Mouse (Mus musculus) erythroblast, adult 5-6 weeks (primary cell): Measurements from ENCODE around the gene Pcsk4. TPM values are rescaled to one million over a fixed set of nuclear protein-coding genes. Genes with fewer than 3 reads are reported as not detected.

Experiments used
- ATAC-seq: replicated peaks from 2 replicates; pipeline ENCODE4 v1.8.0; 2016; ENCODE audit warnings: moderate number of reproducible peaks, mild to moderate bottlenecking, moderate TSS enrichment, inconsistent platforms; ENCODE audit not compliant: poor library complexity, low FRiP score, severe bottlenecking
- total RNA-seq, 2 experiments: library from RNA; stranded (forward) in 1 of 2; stranded (reverse) in 1 of 2; fragments of 150-400 nt in 1 of 2; fragments of 200-764, 138-1000 nt in 1 of 2; gene quantifications; 2 replicates each; pipeline versions ENCODE4 v1.2.3 to v1.2.4; 2015 to 2017; ENCODE audit warnings: low replicate concordance in 2 of 2

Gene Pcsk4
- total RNA-seq, 2 experiments from 2014 or later = not detected

DNA sequence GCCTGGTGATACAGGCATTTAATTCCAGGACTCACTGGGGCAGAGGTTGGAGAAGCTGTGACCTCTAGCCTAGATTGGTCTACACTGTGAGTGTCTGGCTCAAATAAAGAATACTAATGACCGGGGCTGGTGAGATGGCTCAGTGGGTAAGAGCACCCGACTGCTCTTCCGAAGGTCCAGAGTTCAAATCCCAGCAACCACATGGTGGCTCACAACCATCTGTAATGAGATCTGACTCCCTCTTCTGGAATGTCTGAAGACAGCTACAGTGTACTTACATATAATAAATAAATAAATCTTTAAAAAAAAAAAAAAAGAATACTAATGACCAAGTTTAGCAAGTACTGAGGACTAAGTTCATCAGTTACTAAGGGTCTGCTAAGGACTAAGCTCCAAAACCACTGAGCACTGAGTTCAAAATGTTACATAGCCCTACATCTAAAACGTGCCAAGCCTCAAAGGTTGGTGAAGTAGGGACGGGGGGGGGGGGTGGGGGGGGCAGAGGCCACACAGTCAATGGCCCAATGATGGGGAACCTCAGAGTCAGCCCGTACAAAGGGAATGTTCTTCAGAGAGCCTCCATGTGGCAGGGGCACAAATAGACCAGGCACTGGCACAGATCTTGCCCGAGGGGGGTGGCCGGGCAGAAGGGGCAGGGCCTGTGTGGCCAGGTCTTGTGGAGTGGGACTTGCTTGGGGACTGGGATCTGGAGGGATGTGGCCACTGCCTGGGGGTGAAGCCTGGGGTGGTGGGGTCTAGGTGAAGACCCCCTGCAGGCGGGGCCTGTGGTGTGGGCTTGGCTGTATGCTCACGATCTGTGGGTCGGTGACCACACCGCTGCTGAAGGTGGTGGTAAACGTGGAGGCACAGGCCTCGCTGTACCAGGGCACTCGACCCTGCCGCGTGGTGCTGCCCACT, 4.9 kb downstream of the Pcsk4 start:
- ATAC-seq = no peak

DNA sequence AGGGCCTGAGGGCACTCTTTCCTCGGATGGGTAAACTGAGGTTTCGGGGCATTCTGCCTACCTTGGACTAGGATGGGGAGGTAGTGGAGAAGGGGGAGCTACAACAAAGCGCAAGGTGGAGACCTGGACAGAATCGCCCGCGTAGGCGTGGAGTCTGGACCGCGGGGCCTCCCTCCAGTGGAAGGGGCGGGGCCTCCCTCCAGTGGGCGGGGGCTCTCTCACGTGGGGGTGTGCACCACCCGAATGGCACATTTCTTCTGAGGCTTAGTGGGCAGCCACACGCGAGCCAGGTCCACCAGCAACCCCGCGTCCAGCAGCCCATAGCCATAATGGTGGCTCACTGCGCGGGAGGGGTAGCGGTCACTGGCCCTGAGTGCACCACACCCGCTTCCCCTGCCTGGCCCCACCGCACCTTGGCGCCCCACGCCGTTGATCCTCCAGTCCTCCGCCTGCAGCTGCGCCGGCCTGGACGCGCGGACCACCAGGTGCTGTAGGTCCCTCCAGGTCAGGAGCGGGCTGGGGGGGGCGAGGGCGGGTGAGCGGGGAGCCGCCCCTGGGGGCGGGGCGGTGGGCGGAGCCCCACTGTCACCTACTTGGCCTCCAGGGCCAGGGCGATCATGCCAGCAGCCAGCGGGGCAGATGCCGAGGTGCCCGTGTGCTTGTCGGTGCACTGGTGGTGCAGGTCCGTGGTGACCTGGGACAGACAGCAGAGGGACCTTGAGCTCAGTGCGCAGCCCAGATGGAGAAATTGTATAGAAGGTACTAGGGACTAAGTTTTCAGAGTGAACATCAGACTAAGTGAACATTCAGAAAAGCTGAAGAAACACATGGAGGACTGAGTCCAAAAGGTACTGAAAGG, 5.8 kb downstream of the Pcsk4 start:
- peak; percentile 60 for ATAC-seq

DNA sequence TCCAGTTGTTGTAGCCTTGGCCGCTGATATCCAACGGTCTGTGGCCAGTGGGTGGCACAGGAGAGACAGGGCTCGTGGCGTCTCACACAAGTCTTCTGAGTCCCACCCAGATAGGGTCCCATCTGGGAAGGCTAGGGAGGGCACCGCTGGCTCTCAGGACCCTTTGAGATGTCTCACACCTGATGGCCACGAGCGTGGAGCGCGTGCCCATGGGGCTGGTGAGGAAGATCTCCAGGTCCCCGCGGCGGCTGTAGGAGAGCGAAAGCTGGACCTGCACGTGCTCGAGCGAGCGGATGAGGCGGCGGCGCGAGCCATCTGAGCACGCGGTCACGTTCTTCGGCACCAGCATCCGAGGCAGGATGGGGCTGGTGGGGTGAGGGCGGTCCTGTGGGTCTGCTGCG, 6.5 kb downstream of the Pcsk4 start:
- ATAC-seq = no peak

DNA sequence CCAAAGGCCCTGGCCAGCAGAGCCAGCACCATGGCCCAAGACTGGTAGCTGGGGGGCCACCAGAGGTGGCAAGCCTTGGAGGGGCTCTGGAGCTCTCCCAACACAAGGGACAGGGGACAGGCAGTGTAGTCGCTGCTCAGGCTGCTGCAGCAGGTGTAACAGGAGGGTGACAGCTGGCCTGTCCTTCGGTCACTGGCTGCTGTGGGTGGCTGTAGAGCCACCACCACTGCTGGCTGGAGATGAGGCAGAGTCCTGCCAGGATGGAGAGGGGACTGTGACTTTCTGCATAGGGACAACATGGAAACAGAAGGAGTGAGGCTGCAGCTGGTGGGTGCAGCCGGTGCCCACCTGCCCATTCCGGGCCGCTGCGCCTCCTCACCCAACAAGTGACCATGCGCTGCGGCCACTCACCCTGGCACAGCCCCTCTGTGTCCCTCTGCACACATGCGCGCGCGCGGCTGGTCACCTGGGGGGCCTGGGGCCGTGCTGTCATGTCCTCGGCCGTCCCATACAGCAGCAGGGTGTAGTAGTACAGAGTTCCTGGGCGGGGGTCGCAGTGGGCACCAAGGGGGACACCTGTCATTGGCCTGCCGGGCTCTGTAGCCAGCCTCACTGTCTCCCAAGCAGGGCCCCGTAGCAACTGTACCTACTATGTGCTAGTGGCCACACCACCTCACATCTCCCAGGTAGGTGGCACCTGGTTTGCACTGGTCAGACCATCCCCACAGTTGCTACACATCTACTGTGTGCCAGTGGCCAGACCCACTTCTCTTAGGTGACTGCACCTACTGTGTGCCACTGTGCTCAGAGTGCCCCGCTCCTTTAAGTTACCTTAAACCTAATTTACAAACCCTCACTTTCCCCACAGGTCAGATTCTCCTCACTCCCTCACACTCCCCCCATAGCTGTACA, 7.4 kb downstream of the Pcsk4 start:
- ATAC-seq = no peak

DNA sequence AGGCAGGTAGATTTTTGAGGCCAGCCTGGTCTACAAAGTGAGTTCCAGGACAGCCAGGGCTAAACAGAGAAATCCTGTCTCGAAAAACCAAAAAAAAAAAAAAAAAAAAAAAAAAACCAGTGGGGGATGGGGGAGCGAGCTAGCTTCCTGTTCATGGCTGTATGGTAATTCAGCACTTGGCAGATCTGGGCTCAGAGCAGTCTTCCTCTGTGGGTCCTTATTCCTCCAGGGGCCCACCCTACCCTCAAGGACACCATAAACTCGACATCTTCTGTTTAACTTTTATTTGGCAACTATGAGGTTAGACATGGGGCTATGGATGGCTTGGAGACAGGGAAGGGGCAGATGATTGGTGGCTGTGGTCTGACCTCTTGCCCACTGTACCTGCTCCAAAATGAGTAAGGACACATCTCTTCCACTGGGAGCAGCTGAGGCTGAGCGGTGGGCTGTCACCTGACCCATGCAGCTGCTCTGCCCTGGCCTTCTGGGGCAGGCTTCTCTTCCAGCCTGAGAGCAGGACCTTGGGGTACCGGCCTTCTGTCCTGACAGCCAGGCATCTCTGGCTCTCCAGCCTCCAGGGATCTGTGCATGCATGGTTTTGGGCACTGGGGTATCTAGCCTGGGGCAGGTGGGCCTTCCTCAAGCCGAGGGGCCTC, 8.2 kb downstream of the Pcsk4 start:
- no peak for ATAC-seq

DNA sequence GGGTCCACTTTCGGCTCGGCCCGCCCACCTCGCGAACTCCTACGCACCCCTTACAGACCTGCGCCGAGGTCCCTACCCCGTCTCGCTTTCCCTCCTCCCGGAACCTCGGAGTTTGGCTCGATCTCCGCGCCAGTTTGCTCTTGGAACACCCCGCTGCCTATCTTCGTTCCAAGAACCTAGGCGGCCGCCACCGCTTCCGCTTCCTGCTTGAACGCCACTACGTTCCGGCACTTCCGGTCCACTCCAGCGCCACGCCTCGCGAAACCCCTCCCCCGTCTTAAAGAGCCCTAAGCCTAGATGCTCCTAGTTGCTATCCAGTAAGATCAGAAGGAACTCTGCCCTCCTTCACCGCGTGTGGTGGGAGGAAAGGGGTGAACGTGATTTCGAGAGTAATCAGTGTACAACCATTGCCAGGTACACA, 8.9 kb downstream of the Pcsk4 start, which contains the start of gene 2310011J03Rik:
2310011J03Rik (minus strand) TSS at position 198 of the 421 bp plus-strand sequence.
- ATAC-seq = peak; percentile 75

DNA sequence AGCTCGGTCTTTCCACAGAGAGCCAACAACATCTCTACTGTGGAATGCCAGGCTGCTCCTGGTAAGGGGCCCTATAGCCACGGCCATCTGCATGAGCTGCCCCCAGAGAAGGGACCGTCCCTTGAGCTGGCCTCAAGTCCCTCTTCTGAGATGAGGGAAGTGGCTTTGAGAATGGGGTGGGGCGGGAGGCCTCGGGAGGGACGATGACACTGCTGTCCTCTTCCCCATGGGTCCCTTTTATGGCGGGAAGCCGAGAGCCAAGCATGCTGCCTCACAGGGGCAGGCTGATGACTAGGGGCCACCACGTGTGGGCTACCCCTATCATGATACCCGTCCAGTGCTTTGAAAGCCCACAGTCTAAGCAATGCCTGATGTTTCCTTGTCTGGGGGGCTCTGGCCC, 12.3 kb downstream of the Pcsk4 start:
- no peak for ATAC-seq

DNA sequence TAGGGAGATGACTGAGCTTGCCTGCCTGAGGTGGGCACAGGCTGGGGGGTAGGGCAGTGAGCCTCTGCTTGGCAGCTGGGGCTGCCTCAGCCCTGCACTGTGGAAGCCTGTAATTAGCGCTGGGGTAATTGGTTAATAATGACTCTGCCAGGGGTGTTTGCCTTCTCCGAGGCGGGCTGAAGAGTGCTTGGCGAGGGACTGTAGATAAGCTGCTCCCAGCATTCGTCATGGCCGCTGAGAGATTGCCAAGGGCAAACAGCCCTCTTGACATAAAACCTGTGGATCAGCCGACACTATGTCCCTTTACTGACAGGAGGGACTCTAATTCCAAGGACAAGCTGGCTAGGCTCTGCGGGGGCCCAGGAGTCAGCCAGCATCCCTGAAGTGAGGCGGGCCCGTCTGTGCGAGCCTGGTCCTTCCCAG, 12.9 kb downstream of the Pcsk4 start:
- ATAC-seq = no peak

DNA sequence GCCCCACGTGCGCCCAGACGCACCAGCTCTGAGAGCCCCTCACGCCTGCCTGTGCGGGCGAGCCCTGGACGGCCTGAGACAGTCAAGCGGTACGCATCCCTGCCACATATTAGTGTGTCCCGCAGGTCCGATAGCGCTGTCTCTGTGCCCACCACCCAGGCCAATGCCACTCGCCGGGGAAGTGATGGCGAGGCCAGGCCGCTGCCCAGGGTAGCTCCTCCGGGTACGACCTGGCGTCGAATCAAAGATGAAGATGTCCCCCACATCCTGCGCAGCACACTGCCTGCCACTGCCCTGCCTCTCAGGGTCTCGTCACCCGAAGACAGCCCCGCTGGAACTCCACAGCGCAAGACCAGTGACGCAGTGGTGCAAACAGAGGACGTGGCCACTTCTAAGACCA, 14.0 kb downstream of the Pcsk4 start:
- no peak for ATAC-seq

DNA sequence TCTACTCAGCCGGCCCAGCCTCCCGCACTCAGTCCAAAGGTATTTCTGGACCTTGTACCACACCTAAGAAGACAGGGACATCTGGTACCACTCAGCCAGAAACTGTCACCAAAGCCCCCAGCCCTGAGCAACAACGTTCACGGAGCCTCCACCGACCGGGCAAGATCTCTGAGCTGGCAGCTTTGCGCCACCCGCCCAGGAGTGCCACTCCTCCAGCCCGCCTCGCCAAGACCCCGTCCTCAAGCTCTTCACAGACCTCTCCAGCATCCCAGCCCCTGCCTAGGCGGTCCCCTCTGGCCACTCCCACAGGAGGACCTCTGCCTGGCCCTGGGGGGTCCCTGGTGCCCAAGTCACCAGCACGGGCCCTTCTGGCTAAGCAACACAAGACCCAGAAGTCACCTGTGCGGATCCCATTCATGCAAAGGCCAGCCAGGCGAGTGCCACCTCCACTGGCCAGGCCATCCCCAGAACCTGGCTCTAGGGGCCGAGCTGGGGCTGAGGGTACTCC, 14.8 kb downstream of the Pcsk4 start:
- ATAC-seq = no peak

DNA sequence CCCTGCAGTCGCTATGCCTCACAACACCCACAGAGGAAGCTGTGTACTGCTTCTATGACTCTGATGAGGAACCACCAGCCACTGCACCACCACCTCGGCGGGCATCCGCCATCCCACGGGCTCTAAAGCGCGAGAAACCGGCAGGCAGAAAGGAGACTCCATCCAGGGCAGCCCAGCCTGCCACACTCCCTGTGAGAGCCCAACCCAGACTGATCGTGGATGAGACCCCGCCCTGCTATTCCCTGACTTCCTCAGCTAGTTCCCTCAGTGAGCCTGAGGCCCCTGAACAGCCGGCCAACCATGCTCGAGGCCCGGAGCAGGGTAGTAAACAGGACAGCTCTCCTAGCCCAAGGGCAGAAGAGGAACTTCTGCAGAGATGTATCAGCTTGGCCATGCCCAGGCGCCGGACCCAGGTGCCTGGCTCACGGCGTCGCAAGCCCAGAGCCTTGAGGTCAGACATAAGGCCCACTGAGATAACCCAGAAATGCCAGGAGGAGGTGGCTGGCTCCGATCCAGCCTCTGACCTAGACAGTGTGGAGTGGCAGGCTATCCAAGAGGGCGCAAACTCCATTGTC, 15.6 kb downstream of the Pcsk4 start:
- ATAC-seq = no peak

DNA sequence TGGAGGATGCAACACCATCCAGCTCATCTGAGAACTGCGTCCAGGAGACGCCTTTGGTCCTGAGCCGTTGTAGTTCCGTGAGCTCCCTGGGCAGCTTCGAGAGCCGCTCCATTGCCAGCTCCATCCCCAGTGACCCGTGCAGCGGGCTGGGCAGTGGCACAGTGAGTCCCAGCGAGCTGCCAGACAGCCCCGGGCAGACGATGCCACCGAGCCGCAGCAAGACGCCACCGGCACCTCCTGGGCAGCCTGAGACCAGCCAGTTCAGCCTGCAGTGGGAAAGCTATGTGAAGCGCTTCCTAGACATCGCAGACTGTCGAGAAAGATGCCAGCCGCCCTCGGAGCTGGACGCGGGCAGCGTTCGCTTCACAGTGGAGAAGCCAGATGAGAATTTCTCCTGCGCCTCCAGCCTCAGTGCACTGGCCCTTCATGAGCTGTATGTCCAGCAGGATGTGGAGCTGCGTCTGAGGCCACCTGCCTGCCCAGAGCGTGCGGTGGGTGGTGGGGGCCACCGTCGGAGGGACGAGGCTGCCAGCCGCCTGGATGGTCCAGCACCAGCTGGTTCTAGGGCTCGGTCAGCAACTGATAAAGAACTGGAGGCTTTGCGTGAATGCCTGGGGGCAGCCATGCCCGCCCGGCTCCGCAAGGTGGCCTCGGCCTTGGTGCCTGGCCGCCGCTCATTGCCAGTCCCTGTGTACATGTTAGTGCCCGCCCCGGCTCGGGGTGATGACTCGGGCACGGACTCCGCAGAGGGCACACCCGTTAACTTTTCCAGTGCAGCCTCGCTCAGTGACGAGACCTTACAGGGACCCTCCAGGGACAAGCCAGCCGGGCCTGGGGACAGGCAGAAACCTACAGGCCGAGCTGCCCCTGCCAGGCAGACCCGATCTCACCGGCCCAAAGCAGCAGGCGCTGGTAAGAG, 16.5 kb downstream of the Pcsk4 start:
- ATAC-seq = no peak

DNA sequence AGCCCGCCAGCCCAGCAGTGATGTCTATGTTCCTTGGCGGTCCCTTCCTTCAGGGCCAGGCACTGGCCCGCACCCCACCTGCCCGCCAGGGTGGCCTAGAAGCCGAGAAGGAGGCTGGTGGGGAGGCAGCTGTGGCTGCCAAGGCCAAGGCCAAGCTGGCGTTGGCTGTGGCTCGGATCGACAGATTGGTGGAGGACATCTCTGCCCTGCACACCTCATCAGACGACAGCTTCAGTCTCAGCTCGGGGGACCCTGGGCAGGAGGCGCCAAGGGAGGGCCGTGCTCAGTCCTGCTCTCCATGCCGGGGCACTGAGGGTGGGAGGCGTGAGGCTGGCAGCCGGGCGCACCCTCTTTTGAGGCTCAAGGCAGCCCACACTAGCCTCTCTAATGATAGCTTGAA, 17.7 kb downstream of the Pcsk4 start:
- ATAC-seq = no peak

DNA sequence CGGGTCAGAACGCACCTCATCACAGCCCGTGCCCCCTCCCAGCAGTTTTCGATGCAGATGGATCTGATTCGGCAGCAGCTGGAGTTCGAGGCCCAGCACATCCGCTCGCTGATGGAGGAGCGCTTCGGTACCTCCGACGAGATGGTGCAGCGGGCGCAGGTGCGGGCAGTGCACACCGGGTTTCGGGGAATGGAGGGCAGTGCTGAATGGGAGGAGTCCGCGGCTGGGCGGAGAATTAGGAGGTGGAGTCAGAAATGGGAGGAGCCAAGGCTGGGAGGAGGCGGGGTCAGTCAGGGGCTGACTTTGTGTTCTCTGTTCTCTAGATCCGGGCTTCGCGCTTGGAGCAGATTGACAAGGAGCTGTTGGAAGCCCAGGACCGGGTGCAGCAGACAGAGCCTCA, 24.4 kb downstream of the Pcsk4 start:
- peak; percentile 63 for ATAC-seq

DNA sequence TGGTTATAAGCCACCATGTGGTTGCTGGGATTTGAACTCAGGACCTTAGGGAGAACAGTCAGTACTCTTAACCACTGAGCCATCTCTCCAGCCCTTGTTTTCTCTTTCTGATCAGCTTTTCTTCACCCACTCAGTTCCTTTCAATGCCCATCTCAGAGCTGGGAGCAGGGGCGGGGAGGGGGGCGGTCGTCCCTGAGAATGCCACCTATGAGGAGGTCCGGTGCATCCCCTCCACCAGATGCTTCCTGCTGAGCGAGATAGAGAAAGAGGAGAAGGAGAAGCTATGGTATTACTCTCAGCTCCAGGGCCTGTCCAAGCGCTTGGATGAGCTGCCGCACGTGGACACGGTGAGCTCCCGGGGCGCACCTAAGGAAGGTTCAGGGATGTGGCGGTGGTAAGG, 24.8 kb downstream of the Pcsk4 start:
- ATAC-seq = peak; percentile 2; the same call in 1 of the 2 replicates

DNA sequence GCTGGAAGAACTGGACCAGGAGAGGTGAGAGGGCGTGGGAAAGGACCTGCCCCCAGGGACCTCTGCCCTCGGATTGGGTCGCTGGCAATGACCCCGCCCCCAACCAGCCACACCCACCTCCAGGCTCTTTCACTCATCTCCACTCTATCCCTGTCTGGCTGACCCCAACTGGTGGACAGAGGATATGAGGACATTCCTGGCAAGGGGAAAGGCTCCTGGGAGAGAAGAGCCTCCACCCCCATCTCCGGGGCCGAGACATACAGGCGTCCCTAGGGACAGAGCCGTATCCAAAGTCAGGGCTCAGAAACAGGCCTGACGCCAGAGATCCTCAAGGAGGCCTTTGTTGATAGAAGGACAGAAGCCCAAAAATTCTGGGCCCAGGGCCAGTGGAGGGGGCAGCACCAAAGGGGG, 26.8 kb downstream of the Pcsk4 start:
- 0 out of 2 replicates have a peak, but pooled peaks have one; percentile 18 for ATAC-seq

DNA sequence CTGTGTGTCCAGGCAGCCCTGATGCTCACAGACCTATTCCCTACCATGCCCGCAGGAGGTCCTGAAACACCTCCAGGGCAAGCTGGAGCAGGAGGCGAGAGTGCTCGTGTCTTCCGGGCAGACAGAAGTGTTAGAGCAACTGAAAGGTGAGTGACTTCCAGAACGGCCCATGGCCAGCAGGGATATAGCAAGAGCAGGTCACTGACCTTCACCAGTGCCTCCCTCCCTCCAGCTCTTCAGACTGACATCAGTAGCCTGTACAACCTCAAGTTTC, 27.3 kb downstream of the Pcsk4 start:
- 0 out of 2 replicates have a peak, but pooled peaks have one; percentile 1 for ATAC-seq
